ENCODE assay signal across 20 mouse cellular contexts in the genomic region with DNA sequence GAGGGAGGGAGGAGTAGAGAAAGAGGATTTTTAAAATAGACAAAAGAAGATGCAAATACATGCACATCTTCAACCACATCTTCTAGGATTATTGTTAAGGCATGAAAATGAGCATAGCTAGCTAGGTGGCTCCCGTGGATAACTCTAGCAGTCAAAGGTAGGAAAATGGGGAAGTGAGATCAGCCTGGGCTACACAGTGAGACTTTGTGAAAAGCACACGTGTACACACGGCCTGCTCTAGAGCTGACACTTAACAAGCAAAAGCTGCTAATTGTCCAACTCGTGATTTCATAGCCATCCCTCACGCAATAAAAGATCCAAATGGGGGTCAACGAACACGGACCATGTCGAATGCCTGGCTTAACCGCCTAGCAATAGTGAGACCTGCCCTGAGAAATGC.
DNase-seq lines count a peak whose midpoint lies in the region; ATAC-seq lines count a peak whose summit lies in the region.
"Had no signal": no experiment of that assay in that cellular context is flagged by ENCODE, and none has a peak within 500 bp of the region (broad histone marks: within the 10 kb centered on the region; RNA-seq: fewer than 3 reads in every experiment).

No protein-coding gene starts in this region.

- H3K4me2 ChIP-seq in forebrain, embryonic 15.5 days (replicated peaks) = no peak overlapping the region
- H3K4me2 ChIP-seq: heart, embryonic 13.5 days; intestine, embryonic 15.5 days had no signal

- H3K27ac ChIP-seq in forebrain, embryonic 15.5 days (replicated peaks) = no peak overlapping the region; the same call in 1 of the 2 replicates
- peak overlapping the region; percentile 50; the same call in 1 of the 2 replicates for H3K27ac ChIP-seq in limb, embryonic 10.5 days
- H3K27ac ChIP-seq: embryonic facial prominence, embryonic 10.5 days; heart, embryonic 13.5 days; intestine, embryonic 15.5 days had no signal

- H3K9ac ChIP-seq in forebrain, embryonic 15.5 days (replicated peaks) = no peak overlapping the region
- H3K9ac ChIP-seq: heart, embryonic 13.5 days; hindbrain, embryonic 13.5 days; intestine, embryonic 15.5 days had no signal

- no peaks in the 10 kb centered on the region for H3K9me3 ChIP-seq in forebrain, embryonic 15.5 days
- no peaks in the 10 kb centered on the region for H3K9me3 ChIP-seq in limb, embryonic 10.5 days (replicated peaks)
- H3K9me3 ChIP-seq: embryonic facial prominence, embryonic 10.5 days; heart, embryonic 13.5 days; hindbrain, embryonic 13.5 days; intestine, embryonic 15.5 days had no signal

- 44% methylated on average over 9 of the region's 9 CpGs for WGBS in forebrain, embryonic 15.5 days
- 86% methylated on average over 9 of the region's 9 CpGs for WGBS in limb, embryonic 10.5 days

- peak; percentile 36 for DNase-seq in heart, adult 11 months
- DNase-seq in heart, adult 9 months (ENCODE audit: low spot score in 2 of 2) = no peak
- no peak for DNase-seq in limb, embryonic 10.5 days (ENCODE audit: low spot score)
- no peak for DNase-seq in adrenal gland, adult 2 months
- no peak for DNase-seq in T-cell, adult 2 months (ENCODE audit: low spot score)
- DNase-seq in adrenal gland, postnatal 4 days (ENCODE audit: low spot score in 2 of 2) = no peak
- DNase-seq: adrenal gland, postnatal 36 days; cerebellum, adult 11-12 months; cerebellum, adult 9-11 months; cerebellum, postnatal 36 days; gastrocnemius, postnatal 14 days; heart, postnatal 36 days; kidney, adult 18-20 months had no signal

- H3K4me1 ChIP-seq in forebrain, embryonic 15.5 days = peaks cover 31% of the 10 kb centered on the region
- H3K4me1 ChIP-seq in limb, embryonic 10.5 days = peaks cover 42% of the 10 kb centered on the region
- H3K4me1 ChIP-seq: intestine, embryonic 15.5 days had no signal

- H3K4me3 ChIP-seq in forebrain, embryonic 15.5 days = no peak overlapping the region
- H3K4me3 ChIP-seq in limb, embryonic 10.5 days = no peak overlapping the region
- H3K4me3 ChIP-seq: embryonic facial prominence, embryonic 10.5 days; heart, embryonic 13.5 days; hindbrain, embryonic 13.5 days; intestine, embryonic 15.5 days had no signal

- H3K36me3 ChIP-seq in forebrain, embryonic 15.5 days = no peaks in the 10 kb centered on the region
- H3K36me3 ChIP-seq in limb, embryonic 10.5 days = no peaks in the 10 kb centered on the region
- H3K36me3 ChIP-seq: embryonic facial prominence, embryonic 10.5 days; heart, embryonic 13.5 days; hindbrain, embryonic 13.5 days; intestine, embryonic 15.5 days had no signal

- ATAC-seq in common myeloid progenitor, adult 5-6 weeks (replicated peaks; ENCODE audit: low read depth, poor library complexity, severe bottlenecking) = 0 out of 2 replicates have a peak, but pooled peaks have one; percentile 50
- peak; percentile 69 for ATAC-seq in forebrain, embryonic 15.5 days (replicated peaks)
- ATAC-seq: activated CD4-positive, CD25-positive, alpha-beta regulatory T cell, adult 4 months; intestine, embryonic 15.5 days had no signal

- no peaks in the 10 kb centered on the region for H3K27me3 ChIP-seq in forebrain, embryonic 15.5 days
- no peaks in the 10 kb centered on the region for H3K27me3 ChIP-seq in limb, embryonic 10.5 days (ENCODE audit: low read depth, poor library complexity, severe bottlenecking)
- H3K27me3 ChIP-seq: heart, embryonic 13.5 days; intestine, embryonic 15.5 days had no signal
